Mouse (Mus musculus) limb, embryonic 10.5 days (tissue): ENCODE results near the gene Prr23a1. TPM values are rescaled to one million over a fixed set of nuclear protein-coding genes. Genes with fewer than 3 reads are reported as not detected.
A peak's percentile ranks its signal among the peaks of the same experiment; 100 is the strongest.

ENCODE experiments used
- DNase-seq: peaks from one replicate; pipeline ENCODE4 v3.0.0-alpha.2; 2017; ENCODE audit warnings: low spot score
- H3K27ac ChIP-seq: fragments of 300-500 bp; sonication (generic); 2 replicates; pipeline ENCODE4 v1.5.1; 2016; ENCODE audit warnings: mild to moderate bottlenecking
- H3K27me3 ChIP-seq: fragments of 300-500 bp; sonication (generic); 2 replicates; pipeline ENCODE4 v1.6.1; 2016; ENCODE audit warnings: low read depth, mild to moderate bottlenecking; ENCODE audit not compliant: poor library complexity, severe bottlenecking
- H3K36me3 ChIP-seq: fragments of 300-500 bp; sonication (generic); 2 replicates; pipeline ENCODE4 v1.6.1; 2016; ENCODE audit warnings: mild to moderate bottlenecking, moderate library complexity
- H3K4me1 ChIP-seq: fragments of 300-500 bp; sonication (generic); 2 replicates; pipeline ENCODE4 v1.6.1; 2016
- H3K4me3 ChIP-seq: fragments of 300-500 bp; sonication (generic); 2 replicates; pipeline ENCODE4 v1.5.1; 2016; ENCODE audit warnings: mild to moderate bottlenecking, moderate library complexity
- H3K9me3 ChIP-seq: fragments of 300-500 bp; sonication (generic); replicated peaks from 2 replicates; pipeline ENCODE4 v1.6.1; 2016; ENCODE audit warnings: mild to moderate bottlenecking
- WGBS: fragments of 180-500 bp; shearing (Covaris S2); methylation state at CpG from one replicate; pipeline ENCODE4 v1.1.7; 2016; 5-methylcytosine and 5-hydroxymethylcytosine counted together
- polyA plus RNA-seq: library from polyadenylated mRNA; unstranded; fragments of >200 nt; fragmentation: Nextera tagmentation; extraction: Ambion mirVana; gene quantifications from 2 replicates; pipeline ENCODE4 v1.2.1, GENCODE M21; 2016

Gene Prr23a1
- polyA plus RNA-seq, 1 experiment from 2014 or later = not detected

- Histone ChIP-seq H3K27ac (no peak overlapping the region), H3K36me3 (no peaks in the 10 kb centered on the region), H3K9me3 (no peaks in the 10 kb centered on the region), H3K4me3 (no peak overlapping the region), H3K27me3 (no peaks in the 10 kb centered on the region), H3K4me1 (peaks cover 8% of the 10 kb centered on the region)
- WGBS = 41% methylated on average over 5 of the region's 5 CpGs
- no peak for DNase-seq
Observed at GRCm38 (mm10) chr9:98829508-98829907, 12.8 kb upstream of the Prr23a1 start.

- Histone ChIP-seq H3K4me1 (peaks cover 9% of the 10 kb centered on the region; the same call in 1 of the 2 replicates), H3K36me3 (no peaks in the 10 kb centered on the region), H3K9me3 (no peaks in the 10 kb centered on the region), H3K27ac (no peak overlapping the region), H3K4me3 (no peak overlapping the region), H3K27me3 (peaks cover 7% of the 10 kb centered on the region)
- DNase-seq = no peak
- 88% methylated on average over 7 of the region's 7 CpGs for WGBS
Observed at GRCm38 (mm10) chr9:98837537-98838074, 4.7 kb upstream of the Prr23a1 start.

GRCm38 (mm10) chr9:98856210-98856609, 13.9 kb downstream of the Prr23a1 start, which contains the start of gene Prr23a2:
Gene Prr23a2, plus strand, starts transcription at chr9:98856494.
- Histone ChIP-seq H3K4me1 (no peaks in the 10 kb centered on the region), H3K27me3 (no peaks in the 10 kb centered on the region), H3K9me3 (no peaks in the 10 kb centered on the region), H3K4me3 (no peak within 1 kb of the TSS), H3K27ac (no peak within 1 kb of the TSS), H3K36me3 (no peaks in the 10 kb centered on the region)
- WGBS = 70% methylated on average over 18 of the region's 18 CpGs
- DNase-seq = no peak

GRCm38 (mm10) chr9:98863463-98863862, 21.2 kb downstream of the Prr23a1 start:
- no peak overlapping the region for H3K4me3 ChIP-seq
- H3K4me1 ChIP-seq = no peaks in the 10 kb centered on the region
- DNase-seq = no peak
- H3K27ac ChIP-seq = no peak overlapping the region
- WGBS = 75% methylated on average over 3 of the region's 3 CpGs
- H3K36me3 ChIP-seq = no peaks in the 10 kb centered on the region
- H3K27me3 ChIP-seq = peaks cover 14% of the 10 kb centered on the region
- no peaks in the 10 kb centered on the region for H3K9me3 ChIP-seq

- DNase-seq = no peak
- peak within 1 kb of the TSS; percentile 8; the same call in 1 of the 2 replicates for H3K4me3 ChIP-seq
- no peak within 1 kb of the TSS for H3K27ac ChIP-seq
- no peaks in the 10 kb centered on the region for H3K36me3 ChIP-seq
- H3K27me3 ChIP-seq = peaks cover 14% of the 10 kb centered on the region
- no peaks in the 10 kb centered on the region for H3K9me3 ChIP-seq
- 47% methylated on average over 22 of the region's 22 CpGs for WGBS
- no peaks in the 10 kb centered on the region for H3K4me1 ChIP-seq
Observed at GRCm38 (mm10) chr9:98864571-98864970, 22.3 kb downstream of the Prr23a1 start, which contains the start of gene Prr23a3. Gene Prr23a3, plus strand, starts transcription at chr9:98864767.

Other genes with a start within 250 kb of the Prr23a1 start
- 81.9 and 93.1 TPM in 2 replicates for gene Mrps22, start 240.8 kb upstream of the Prr23a1 start, polyA plus RNA-seq
- not detected in 2 replicates for gene Prr23a2, start 14.0 kb downstream of the Prr23a1 start, polyA plus RNA-seq
- gene Prr23a3, start 22.3 kb downstream of the Prr23a1 start, polyA plus RNA-seq = 0.10 and 0.31 TPM in 2 replicates
- not detected in 2 replicates for gene 7420426K07Rik, start 60.6 kb downstream of the Prr23a1 start, polyA plus RNA-seq
- not detected in 2 replicates for gene Foxl2, start 112.8 kb downstream of the Prr23a1 start, polyA plus RNA-seq
- gene Faim, start 143.9 kb downstream of the Prr23a1 start, polyA plus RNA-seq = 54.4 and 57.3 TPM in 2 replicates
- not detected in 2 replicates for gene Gm1123, start 193.2 kb downstream of the Prr23a1 start, polyA plus RNA-seq